In genomic region chr7:45508561-45508960, GRCm38 (mm10) we compare ENCODE assay signal across 10 mouse cellular contexts. TPM values are rescaled to one million over a fixed set of nuclear protein-coding genes. Genes with fewer than 3 reads are reported as not detected.
DNase-seq lines count a peak whose midpoint lies in the region; ATAC-seq and TF ChIP-seq lines count a peak whose summit lies in the region.
"Had no signal": no experiment of that assay in that cellular context is flagged by ENCODE, and none has a peak within 500 bp of the region (broad histone marks: within the 10 kb centered on the region; RNA-seq: fewer than 3 reads in every experiment).

No protein-coding gene starts in this region.

- no peak overlapping the region for H3K9ac ChIP-seq in midbrain, embryonic 15.5 days
- no peak overlapping the region for H3K9ac ChIP-seq in midbrain, embryonic 13.5 days (replicated peaks)
- H3K9ac ChIP-seq in embryonic facial prominence, embryonic 15.5 days: no peak overlapping the region
- H3K9ac ChIP-seq in limb, embryonic 14.5 days (ENCODE audit: low read depth, low read length, severe bottlenecking): no peak overlapping the region
- peak overlapping the region; percentile 87; the same call in 1 of the 2 replicates for H3K9ac ChIP-seq in stomach, embryonic 16.5 days (ENCODE audit: low read length)

- H3K9me3 ChIP-seq in midbrain, embryonic 15.5 days: no peaks in the 10 kb centered on the region
- H3K9me3 ChIP-seq in midbrain, embryonic 13.5 days: no peaks in the 10 kb centered on the region
- H3K9me3 ChIP-seq in embryonic facial prominence, embryonic 15.5 days (replicated peaks): no peaks in the 10 kb centered on the region
- H3K9me3 ChIP-seq in limb, embryonic 14.5 days (ENCODE audit: control insufficient read depth, low read length): no peaks in the 10 kb centered on the region
- H3K9me3 ChIP-seq in stomach, embryonic 16.5 days (replicated peaks; ENCODE audit: control insufficient read depth, low read length): no peaks in the 10 kb centered on the region

- 0 out of 2 replicates have a peak, but pooled peaks cover 4% of the 10 kb centered on the region for H3K36me3 ChIP-seq in midbrain, embryonic 15.5 days (replicated peaks)
- peaks cover 27% of the 10 kb centered on the region for H3K36me3 ChIP-seq in midbrain, embryonic 13.5 days
- peaks cover 20% of the 10 kb centered on the region for H3K36me3 ChIP-seq in embryonic facial prominence, embryonic 15.5 days
- peaks cover 33% of the 10 kb centered on the region for H3K36me3 ChIP-seq in limb, embryonic 14.5 days (ENCODE audit: control insufficient read depth, insufficient read depth, low read length)
- no peaks in the 10 kb centered on the region for H3K36me3 ChIP-seq in stomach, embryonic 16.5 days (ENCODE audit: control insufficient read depth, insufficient read depth, low read length)

- WGBS in midbrain, embryonic 15.5 days: 92% methylated on average over 6 of the region's 6 CpGs
- 93% methylated on average over 6 of the region's 6 CpGs for WGBS in midbrain, embryonic 13.5 days
- WGBS in embryonic facial prominence, embryonic 15.5 days: 85% methylated on average over 6 of the region's 6 CpGs
- 75% methylated on average over 6 of the region's 6 CpGs for WGBS in limb, embryonic 14.5 days
- 83% methylated on average over 6 of the region's 6 CpGs for WGBS in stomach, embryonic 16.5 days

- no peak overlapping the region for H3K4me3 ChIP-seq in midbrain, embryonic 15.5 days
- no peak overlapping the region for H3K4me3 ChIP-seq in midbrain, embryonic 13.5 days (replicated peaks)
- peak overlapping the region; percentile 82 for H3K4me3 ChIP-seq in embryonic facial prominence, embryonic 15.5 days (replicated peaks)
- H3K4me3 ChIP-seq in limb, embryonic 14.5 days (replicated peaks; ENCODE audit: low read length): peak overlapping the region; percentile 74; the same call in 1 of the 2 replicates
- H3K4me3 ChIP-seq in stomach, embryonic 16.5 days (replicated peaks; ENCODE audit: low read length): peak overlapping the region; percentile 86

- peaks cover 16% of the 10 kb centered on the region for H3K4me1 ChIP-seq in midbrain, embryonic 15.5 days
- H3K4me1 ChIP-seq in midbrain, embryonic 13.5 days (replicated peaks): peaks cover 18% of the 10 kb centered on the region
- peaks cover 17% of the 10 kb centered on the region for H3K4me1 ChIP-seq in embryonic facial prominence, embryonic 15.5 days
- H3K4me1 ChIP-seq in limb, embryonic 14.5 days (ENCODE audit: control insufficient read depth, insufficient read depth, low read length): peaks cover 13% of the 10 kb centered on the region
- peaks cover 23% of the 10 kb centered on the region for H3K4me1 ChIP-seq in stomach, embryonic 16.5 days (ENCODE audit: control insufficient read depth, insufficient read depth, low read length)

- H3K4me2 ChIP-seq in midbrain, embryonic 15.5 days: peak overlapping the region; percentile 93; the same call in 1 of the 2 replicates
- no peak overlapping the region for H3K4me2 ChIP-seq in midbrain, embryonic 13.5 days (replicated peaks)
- peak overlapping the region; percentile 92; the same call in 1 of the 2 replicates for H3K4me2 ChIP-seq in embryonic facial prominence, embryonic 15.5 days (replicated peaks)
- H3K4me2 ChIP-seq in limb, embryonic 14.5 days (replicated peaks; ENCODE audit: low read depth, low read length, severe bottlenecking): peak overlapping the region; percentile 97; the same call in 1 of the 2 replicates
- peak overlapping the region; percentile 98 for H3K4me2 ChIP-seq in stomach, embryonic 16.5 days (ENCODE audit: low read depth, low read length)

- H3K27me3 ChIP-seq in midbrain, embryonic 15.5 days (replicated peaks): no peaks in the 10 kb centered on the region
- H3K27me3 ChIP-seq in midbrain, embryonic 13.5 days: no peaks in the 10 kb centered on the region
- no peaks in the 10 kb centered on the region for H3K27me3 ChIP-seq in embryonic facial prominence, embryonic 15.5 days
- H3K27me3 ChIP-seq in limb, embryonic 14.5 days (ENCODE audit: control insufficient read depth, insufficient read depth, low read length): no peaks in the 10 kb centered on the region
- H3K27me3 ChIP-seq in stomach, embryonic 16.5 days (ENCODE audit: control insufficient read depth, insufficient read depth, low read length): no peaks in the 10 kb centered on the region

- H3K27ac ChIP-seq in midbrain, embryonic 15.5 days: no peak overlapping the region
- H3K27ac ChIP-seq in midbrain, embryonic 13.5 days: no peak overlapping the region
- no peak overlapping the region for H3K27ac ChIP-seq in embryonic facial prominence, embryonic 15.5 days (replicated peaks)
- no peak overlapping the region for H3K27ac ChIP-seq in limb, embryonic 14.5 days (replicated peaks; ENCODE audit: low read depth, low read length)
- peak overlapping the region; percentile 36 for H3K27ac ChIP-seq in stomach, embryonic 16.5 days (ENCODE audit: low read length)
- H3K27ac ChIP-seq: left cerebral cortex, adult 2 months had no signal

- DNase-seq in limb, embryonic 14.5 days (ENCODE audit: low spot score): no peak
- no peak for DNase-seq in cerebellum, postnatal 36 days
- DNase-seq in thymus, postnatal 14 days: no peak
- DNase-seq: adrenal gland, postnatal 10 days; forebrain, postnatal 0 days had no signal

- ATAC-seq in midbrain, embryonic 15.5 days (replicated peaks): no peak
- no peak for ATAC-seq in midbrain, embryonic 13.5 days
- ATAC-seq in embryonic facial prominence, embryonic 15.5 days (ENCODE audit: insufficient number of reproducible peaks, low FRiP score, low TSS enrichment, low read depth): no peak
- ATAC-seq in limb, embryonic 14.5 days (ENCODE audit: low FRiP score, low read depth): no peak
- no peak for ATAC-seq in stomach, embryonic 16.5 days (ENCODE audit: insufficient read depth, low FRiP score)
- ATAC-seq: forebrain, postnatal 0 days had no signal

- TF ChIP-seq POLR2A in limb, embryonic 14.5 days (IDR thresholded peaks at IDR 0.05; ENCODE audit: borderline replicate concordance, extremely low read depth, insufficient read depth, insufficient read length): no peak

RNA-seq across cellular contexts. Expression of gene Nucb1, which starts 1.6 kb away (rescaled TPM):
- polyA plus RNA-seq in midbrain, embryonic 15.5 days (2015; fragmentation: Nextera tagmentation; extraction: Ambion mirVana): 118 and 121 TPM in 2 replicates
- polyA plus RNA-seq in midbrain, embryonic 13.5 days (2015; fragmentation: Nextera tagmentation; extraction: Ambion mirVana): 86.7 and 101 TPM in 2 replicates
- 258 and 262 TPM in 2 replicates for polyA plus RNA-seq in embryonic facial prominence, embryonic 15.5 days (2015; fragmentation: Nextera tagmentation; extraction: Ambion mirVana)
- 293 and 299 TPM in 2 replicates for polyA plus RNA-seq in limb, embryonic 14.5 days (2012; rRNA removed)
- polyA plus RNA-seq in limb, embryonic 14.5 days (2014; fragmentation: Nextera tagmentation; extraction: Ambion mirVana): 239 and 254 TPM in 2 replicates
- polyA plus RNA-seq in stomach, embryonic 16.5 days (2015; fragmentation: Nextera tagmentation; extraction: Ambion mirVana): 229 and 262 TPM in 2 replicates

RNA-seq across cellular contexts. Expression of gene Ppp1r15a, which starts 17.5 kb away (rescaled TPM):
- polyA plus RNA-seq in midbrain, embryonic 15.5 days (2015; fragmentation: Nextera tagmentation; extraction: Ambion mirVana): 11.7 and 12.5 TPM in 2 replicates
- 11.7 and 11.9 TPM in 2 replicates for polyA plus RNA-seq in midbrain, embryonic 13.5 days (2015; fragmentation: Nextera tagmentation; extraction: Ambion mirVana)
- polyA plus RNA-seq in embryonic facial prominence, embryonic 15.5 days (2015; fragmentation: Nextera tagmentation; extraction: Ambion mirVana): 27.5 and 29.6 TPM in 2 replicates
- polyA plus RNA-seq in limb, embryonic 14.5 days (2012; rRNA removed): 27.5 and 29.8 TPM in 2 replicates
- polyA plus RNA-seq in limb, embryonic 14.5 days (2014; fragmentation: Nextera tagmentation; extraction: Ambion mirVana): 21.2 and 22.1 TPM in 2 replicates
- polyA plus RNA-seq in stomach, embryonic 16.5 days (2015; fragmentation: Nextera tagmentation; extraction: Ambion mirVana): 25.5 and 31.2 TPM in 2 replicates

RNA-seq across cellular contexts. Expression of gene Plekha4, which starts 17.6 kb away (rescaled TPM):
- polyA plus RNA-seq in midbrain, embryonic 15.5 days (2015; fragmentation: Nextera tagmentation; extraction: Ambion mirVana): 1.3 TPM in 2 replicates
- 0.23 and 0.46 TPM in 2 replicates for polyA plus RNA-seq in midbrain, embryonic 13.5 days (2015; fragmentation: Nextera tagmentation; extraction: Ambion mirVana)
- 7.5 and 7.6 TPM in 2 replicates for polyA plus RNA-seq in embryonic facial prominence, embryonic 15.5 days (2015; fragmentation: Nextera tagmentation; extraction: Ambion mirVana)
- 13.1 and 17.2 TPM in 2 replicates for polyA plus RNA-seq in limb, embryonic 14.5 days (2012; rRNA removed)
- 4.3 and 4.6 TPM in 2 replicates for polyA plus RNA-seq in limb, embryonic 14.5 days (2014; fragmentation: Nextera tagmentation; extraction: Ambion mirVana)
- polyA plus RNA-seq in stomach, embryonic 16.5 days (2015; fragmentation: Nextera tagmentation; extraction: Ambion mirVana): 2.7 and 3.9 TPM in 2 replicates

RNA-seq across cellular contexts. Expression of gene Dhdh, which starts 20.0 kb away (rescaled TPM):
- 4.0 and 4.1 TPM in 2 replicates for polyA plus RNA-seq in midbrain, embryonic 15.5 days (2015; fragmentation: Nextera tagmentation; extraction: Ambion mirVana)
- 3.3 and 3.6 TPM in 2 replicates for polyA plus RNA-seq in midbrain, embryonic 13.5 days (2015; fragmentation: Nextera tagmentation; extraction: Ambion mirVana)
- 4.4 and 5.1 TPM in 2 replicates for polyA plus RNA-seq in embryonic facial prominence, embryonic 15.5 days (2015; fragmentation: Nextera tagmentation; extraction: Ambion mirVana)
- 2.4 and 2.9 TPM in 2 replicates for polyA plus RNA-seq in limb, embryonic 14.5 days (2012; rRNA removed)
- polyA plus RNA-seq in limb, embryonic 14.5 days (2014; fragmentation: Nextera tagmentation; extraction: Ambion mirVana): 2.0 and 2.6 TPM in 2 replicates
- 2.0 and 2.2 TPM in 2 replicates for polyA plus RNA-seq in stomach, embryonic 16.5 days (2015; fragmentation: Nextera tagmentation; extraction: Ambion mirVana)

RNA-seq across cellular contexts. Expression of gene Gm45808, which starts 21.9 kb away (rescaled TPM):
- polyA plus RNA-seq in midbrain, embryonic 15.5 days (2015; fragmentation: Nextera tagmentation; extraction: Ambion mirVana): not detected in 2 replicates
- polyA plus RNA-seq in midbrain, embryonic 13.5 days (2015; fragmentation: Nextera tagmentation; extraction: Ambion mirVana): not detected in 2 replicates
- not detected in 2 replicates for polyA plus RNA-seq in embryonic facial prominence, embryonic 15.5 days (2015; fragmentation: Nextera tagmentation; extraction: Ambion mirVana)
- polyA plus RNA-seq in limb, embryonic 14.5 days (2012; rRNA removed): not detected in 2 replicates
- not detected in 2 replicates for polyA plus RNA-seq in limb, embryonic 14.5 days (2014; fragmentation: Nextera tagmentation; extraction: Ambion mirVana)
- polyA plus RNA-seq in stomach, embryonic 16.5 days (2015; fragmentation: Nextera tagmentation; extraction: Ambion mirVana): not detected in 2 replicates
- polyA plus RNA-seq: forebrain, postnatal 0 days had no signal

Comparison
In these comparisons a context has a peak if more than half of its experiments do, and no peak if none do; other contexts are left out.
1. H3K4me3 ChIP-seq: peak in embryonic facial prominence, embryonic 15.5 days (single experiment), limb, embryonic 14.5 days (single experiment) and stomach, embryonic 16.5 days (single experiment); none in midbrain, embryonic 15.5 days (single experiment) and midbrain, embryonic 13.5 days (single experiment).